Mouse (Mus musculus): ENCODE results near the gene Ehmt2. TPM values are rescaled to one million over a fixed set of nuclear protein-coding genes. Genes with fewer than 3 reads are reported as not detected.
A peak's percentile ranks its signal among the peaks of the same experiment; 100 is the strongest.

Gene Ehmt2
- polyA plus RNA-seq, 1 experiment from 2014 or later, result 35.2 TPM

DNA sequence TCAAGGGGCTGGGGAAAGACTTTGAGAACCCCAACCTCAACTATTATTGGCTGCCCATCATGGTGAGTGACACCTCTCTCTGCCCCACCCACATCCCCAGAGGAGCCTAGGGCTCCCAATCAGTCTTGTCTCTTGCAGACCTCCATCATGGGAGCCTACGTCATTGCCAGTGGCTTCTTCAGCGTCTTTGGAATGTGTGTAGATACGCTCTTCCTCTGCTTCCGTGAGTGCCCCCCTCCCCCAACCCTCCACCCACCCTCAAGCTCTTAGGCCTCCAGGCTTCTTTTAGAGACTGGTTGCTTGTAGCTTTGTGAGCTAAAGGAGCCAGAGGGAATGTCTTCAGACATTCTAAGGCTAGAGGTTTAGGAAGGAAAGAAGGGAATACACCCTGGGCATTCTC lies 30.6 kb downstream of the Ehmt2 start:
- Histone ChIP-seq H3K9ac (ENCODE audit: low read length) (no peak overlapping the region), H3K27ac (replicated peaks in 1 of 2; ENCODE audit: control insufficient read depth in 1 of 2, insufficient read depth in 1 of 2, low read depth in 2 of 2, low read length in 2 of 2) (no peak overlapping the region), H3K4me3 (ENCODE audit: control insufficient read depth in 1 of 2, insufficient read depth in 1 of 2, low read depth in 1 of 2, low read length in 2 of 2) (no peak overlapping the region), H3K27me3 (ENCODE audit: control insufficient read depth, insufficient read depth, low read length) (no peaks in the 10 kb centered on the region), H3K4me2 (ENCODE audit: low read length) (no peak overlapping the region), H3K4me1 (ENCODE audit: control insufficient read depth in 2 of 2, insufficient read depth in 2 of 2, low read length in 2 of 2) (peaks cover 8 to 10% of the 10 kb centered on the region in 2 experiments; a peak in 3 of 4 replicates), H3K36me3 (ENCODE audit: control insufficient read depth, insufficient read depth, low read length) (0 out of 2 replicates have a peak, but pooled peaks cover 6% of the 10 kb centered on the region), H3K9me3 (ENCODE audit: control insufficient read depth, low read length) (no peaks in the 10 kb centered on the region)
- WGBS, result 31% methylated on average over 4 of the region's 4 CpGs
- no peak for ATAC-seq (ENCODE audit: insufficient number of reproducible peaks, insufficient read depth, low FRiP score, low read depth)

DNA sequence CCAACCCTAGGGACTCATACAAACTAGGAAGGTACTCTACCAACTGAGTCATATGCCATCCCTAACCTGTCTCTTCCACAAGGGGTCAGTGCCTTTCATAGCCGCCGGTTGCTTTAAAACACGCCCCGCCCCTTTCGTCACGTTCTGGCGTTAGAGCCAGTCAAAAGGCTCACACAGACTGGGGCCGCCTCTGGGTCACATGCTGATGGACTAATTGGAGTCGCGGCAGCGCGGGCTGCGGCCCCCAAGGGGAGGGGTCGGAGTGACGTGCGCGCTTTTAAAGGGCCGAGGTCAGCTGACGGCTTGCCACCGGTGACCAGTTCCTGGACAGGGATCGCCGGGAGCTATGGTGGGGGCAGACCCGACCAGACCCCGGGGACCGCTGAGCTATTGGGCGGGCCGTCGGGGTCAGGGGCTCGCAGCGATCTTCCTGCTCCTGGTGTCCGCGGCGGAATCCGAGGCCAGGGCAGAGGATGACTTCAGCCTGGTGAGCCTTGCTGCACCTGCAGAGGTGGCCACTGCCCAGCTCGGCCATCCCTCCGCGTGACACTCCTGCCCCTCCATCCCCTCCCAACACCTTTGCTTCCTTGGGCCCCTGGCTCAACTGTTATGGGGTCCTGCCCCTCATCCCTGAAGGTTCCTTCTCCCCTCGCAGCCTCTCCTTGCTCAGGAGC lies 32.9 kb downstream of the Ehmt2 start, which contains the start of gene Neu1:
Gene Neu1, plus strand, starts transcription at position 193 of the 674 bp plus-strand sequence.
- H3K4me2 ChIP-seq (ENCODE audit: low read length), result peak within 1 kb of the TSS; percentile 99
- H3K9ac ChIP-seq (ENCODE audit: low read length), result peak within 1 kb of the TSS; percentile 89
- under 1% methylated on average over 38 of the region's 38 CpGs for WGBS
- no peaks in the 10 kb centered on the region for H3K9me3 ChIP-seq (ENCODE audit: control insufficient read depth, low read length)
- ATAC-seq (ENCODE audit: insufficient number of reproducible peaks, insufficient read depth, low FRiP score, low read depth), result peak; percentile 97
- H3K4me3 ChIP-seq (ENCODE audit: control insufficient read depth in 1 of 2, insufficient read depth in 1 of 2, low read depth in 1 of 2, low read length in 2 of 2), result peak within 1 kb of the TSS; percentile 77 to 84
- no peaks in the 10 kb centered on the region for H3K27me3 ChIP-seq (ENCODE audit: control insufficient read depth, insufficient read depth, low read length)
- peaks cover 8 to 10% of the 10 kb centered on the region in 2 experiments; a peak in 3 of 4 replicates for H3K4me1 ChIP-seq (ENCODE audit: control insufficient read depth in 2 of 2, insufficient read depth in 2 of 2, low read length in 2 of 2)
- peaks cover 21% of the 10 kb centered on the region for H3K36me3 ChIP-seq (ENCODE audit: control insufficient read depth, insufficient read depth, low read length)
- peak within 1 kb of the TSS; percentile 40 to 53; a peak in 3 of 4 replicates for H3K27ac ChIP-seq (replicated peaks in 1 of 2; ENCODE audit: control insufficient read depth in 1 of 2, insufficient read depth in 1 of 2, low read depth in 2 of 2, low read length in 2 of 2)

DNA sequence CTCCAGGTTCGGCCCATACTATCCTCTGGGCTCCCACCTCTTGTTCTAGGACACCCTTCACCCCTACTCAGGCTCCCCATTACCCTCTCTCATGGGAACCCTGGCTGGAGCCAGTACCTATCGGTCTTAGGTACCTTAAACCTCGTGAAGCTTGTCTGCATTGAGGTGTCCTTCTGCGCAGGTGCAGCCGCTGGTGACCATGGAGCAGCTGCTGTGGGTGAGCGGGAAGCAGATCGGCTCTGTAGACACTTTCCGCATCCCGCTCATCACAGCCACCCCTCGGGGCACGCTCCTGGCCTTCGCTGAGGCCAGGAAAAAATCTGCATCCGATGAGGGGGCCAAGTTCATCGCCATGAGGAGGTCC lies 33.4 kb downstream of the Ehmt2 start:
- H3K9ac ChIP-seq (ENCODE audit: low read length), result peak overlapping the region; percentile 89
- H3K9me3 ChIP-seq (ENCODE audit: control insufficient read depth, low read length), result no peaks in the 10 kb centered on the region
- peak overlapping the region; percentile 77 to 84 for H3K4me3 ChIP-seq (ENCODE audit: control insufficient read depth in 1 of 2, insufficient read depth in 1 of 2, low read depth in 1 of 2, low read length in 2 of 2)
- H3K27ac ChIP-seq (replicated peaks in 1 of 2; ENCODE audit: control insufficient read depth in 1 of 2, insufficient read depth in 1 of 2, low read depth in 2 of 2, low read length in 2 of 2), result peak overlapping the region in 1 of 2 experiments; percentile 53; a peak in 2 of 4 replicates
- ATAC-seq (ENCODE audit: insufficient number of reproducible peaks, insufficient read depth, low FRiP score, low read depth), result no peak
- H3K36me3 ChIP-seq (ENCODE audit: control insufficient read depth, insufficient read depth, low read length), result peaks cover 21% of the 10 kb centered on the region
- no peaks in the 10 kb centered on the region for H3K27me3 ChIP-seq (ENCODE audit: control insufficient read depth, insufficient read depth, low read length)
- 9% methylated on average over 14 of the region's 14 CpGs for WGBS
- H3K4me1 ChIP-seq (ENCODE audit: control insufficient read depth in 2 of 2, insufficient read depth in 2 of 2, low read length in 2 of 2), result peaks cover 8 to 10% of the 10 kb centered on the region in 2 experiments; a peak in 3 of 4 replicates
- peak overlapping the region; percentile 99 for H3K4me2 ChIP-seq (ENCODE audit: low read length)

DNA sequence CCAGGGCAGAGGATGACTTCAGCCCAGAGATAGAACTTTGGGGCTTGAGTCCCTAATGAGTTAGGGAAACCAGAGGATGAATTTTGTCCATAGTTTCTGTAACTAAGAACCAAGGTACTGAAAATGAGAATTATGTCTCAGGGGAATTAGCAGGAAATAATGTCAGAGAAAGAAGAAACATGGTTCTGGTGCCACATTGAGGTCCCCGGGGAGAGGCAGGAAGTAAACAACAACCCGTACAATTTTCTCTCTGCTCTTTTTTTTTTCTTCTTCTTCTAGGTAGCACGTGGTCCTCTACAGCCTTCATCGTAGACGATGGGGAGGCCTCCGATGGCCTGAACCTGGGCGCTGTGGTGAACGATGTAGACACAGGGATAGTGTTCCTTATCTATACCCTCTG lies 34.0 kb downstream of the Ehmt2 start:
- Histone ChIP-seq H3K9ac (ENCODE audit: low read length) (peak overlapping the region; percentile 89), H3K36me3 (ENCODE audit: control insufficient read depth, insufficient read depth, low read length) (peaks cover 21% of the 10 kb centered on the region), H3K4me1 (ENCODE audit: control insufficient read depth in 2 of 2, insufficient read depth in 2 of 2, low read length in 2 of 2) (peaks cover 8 to 10% of the 10 kb centered on the region in 2 experiments; a peak in 3 of 4 replicates), H3K27ac (replicated peaks in 1 of 2; ENCODE audit: control insufficient read depth in 1 of 2, insufficient read depth in 1 of 2, low read depth in 2 of 2, low read length in 2 of 2) (no peak overlapping the region), H3K4me3 (ENCODE audit: control insufficient read depth in 1 of 2, insufficient read depth in 1 of 2, low read depth in 1 of 2, low read length in 2 of 2) (peak overlapping the region; percentile 77 to 84; a peak in 2 of 4 replicates), H3K9me3 (ENCODE audit: control insufficient read depth, low read length) (no peaks in the 10 kb centered on the region), H3K27me3 (ENCODE audit: control insufficient read depth, insufficient read depth, low read length) (no peaks in the 10 kb centered on the region), H3K4me2 (ENCODE audit: low read length) (peak overlapping the region; percentile 99)
- WGBS, result 78% methylated on average over 8 of the region's 8 CpGs
- ATAC-seq (ENCODE audit: insufficient number of reproducible peaks, insufficient read depth, low FRiP score, low read depth), result no peak

DNA sequence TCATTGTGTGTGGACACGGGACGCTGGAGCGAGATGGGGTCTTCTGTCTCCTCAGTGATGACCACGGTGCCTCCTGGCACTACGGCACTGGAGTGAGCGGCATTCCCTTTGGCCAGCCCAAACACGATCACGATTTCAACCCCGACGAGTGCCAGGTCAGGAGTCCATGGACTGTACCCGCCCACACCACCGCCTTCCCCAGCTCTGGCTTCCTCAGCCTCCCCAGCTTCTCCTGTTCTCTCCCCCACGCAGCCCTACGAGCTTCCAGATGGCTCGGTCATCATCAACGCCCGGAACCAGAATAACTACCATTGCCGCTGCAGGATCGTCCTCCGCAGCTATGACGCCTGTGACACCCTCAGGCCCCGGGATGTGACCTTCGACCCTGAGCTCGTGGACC lies 35.8 kb downstream of the Ehmt2 start:
- H3K4me2 ChIP-seq (ENCODE audit: low read length), result no peak overlapping the region
- 70% methylated on average over 24 of the region's 24 CpGs for WGBS
- ATAC-seq (ENCODE audit: insufficient number of reproducible peaks, insufficient read depth, low FRiP score, low read depth), result no peak
- H3K27ac ChIP-seq (replicated peaks in 1 of 2; ENCODE audit: control insufficient read depth in 1 of 2, insufficient read depth in 1 of 2, low read depth in 2 of 2, low read length in 2 of 2), result no peak overlapping the region; a peak in 1 of 4 replicates
- H3K36me3 ChIP-seq (ENCODE audit: control insufficient read depth, insufficient read depth, low read length), result peaks cover 21% of the 10 kb centered on the region
- H3K9ac ChIP-seq (ENCODE audit: low read length), result no peak overlapping the region
- no peaks in the 10 kb centered on the region for H3K27me3 ChIP-seq (ENCODE audit: control insufficient read depth, insufficient read depth, low read length)
- no peak overlapping the region for H3K4me3 ChIP-seq (ENCODE audit: control insufficient read depth in 1 of 2, insufficient read depth in 1 of 2, low read depth in 1 of 2, low read length in 2 of 2)
- H3K9me3 ChIP-seq (ENCODE audit: control insufficient read depth, low read length), result no peaks in the 10 kb centered on the region
- H3K4me1 ChIP-seq (ENCODE audit: control insufficient read depth in 2 of 2, insufficient read depth in 2 of 2, low read length in 2 of 2), result peaks cover 7 to 10% of the 10 kb centered on the region in 2 experiments; a peak in 3 of 4 replicates

DNA sequence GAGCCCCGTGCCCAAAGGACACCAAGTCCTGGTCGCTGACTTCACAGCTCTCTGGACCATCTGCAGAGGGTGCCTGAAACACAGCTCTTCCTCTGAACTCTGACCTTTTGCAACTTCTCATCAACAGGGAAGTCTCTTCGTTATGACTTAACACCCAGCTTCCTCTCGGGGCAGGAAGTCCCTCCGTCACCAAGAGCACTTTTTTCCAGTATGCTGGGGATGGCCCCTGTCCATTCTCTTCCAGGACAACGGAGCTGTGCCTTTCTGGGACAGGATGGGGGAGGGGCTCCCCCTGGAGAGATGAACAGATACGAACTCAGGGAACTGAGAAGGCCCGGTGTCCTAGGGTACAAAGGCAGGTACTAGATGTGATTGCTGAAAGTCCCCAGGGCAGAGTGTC lies 36.6 kb downstream of the Ehmt2 start:
- Histone ChIP-seq H3K4me1 (ENCODE audit: control insufficient read depth in 2 of 2, insufficient read depth in 2 of 2, low read length in 2 of 2) (peaks cover 7 to 10% of the 10 kb centered on the region in 2 experiments; a peak in 3 of 4 replicates), H3K9ac (ENCODE audit: low read length) (no peak overlapping the region), H3K4me3 (ENCODE audit: control insufficient read depth in 1 of 2, insufficient read depth in 1 of 2, low read depth in 1 of 2, low read length in 2 of 2) (no peak overlapping the region), H3K4me2 (ENCODE audit: low read length) (no peak overlapping the region; the same call in 1 of the 2 replicates), H3K36me3 (ENCODE audit: control insufficient read depth, insufficient read depth, low read length) (peaks cover 21% of the 10 kb centered on the region), H3K9me3 (ENCODE audit: control insufficient read depth, low read length) (no peaks in the 10 kb centered on the region), H3K27me3 (ENCODE audit: control insufficient read depth, insufficient read depth, low read length) (no peaks in the 10 kb centered on the region), H3K27ac (replicated peaks in 1 of 2; ENCODE audit: control insufficient read depth in 1 of 2, insufficient read depth in 1 of 2, low read depth in 2 of 2, low read length in 2 of 2) (no peak overlapping the region)
- 47% methylated on average over 8 of the region's 8 CpGs for WGBS
- no peak for ATAC-seq (ENCODE audit: insufficient number of reproducible peaks, insufficient read depth, low FRiP score, low read depth)

DNA sequence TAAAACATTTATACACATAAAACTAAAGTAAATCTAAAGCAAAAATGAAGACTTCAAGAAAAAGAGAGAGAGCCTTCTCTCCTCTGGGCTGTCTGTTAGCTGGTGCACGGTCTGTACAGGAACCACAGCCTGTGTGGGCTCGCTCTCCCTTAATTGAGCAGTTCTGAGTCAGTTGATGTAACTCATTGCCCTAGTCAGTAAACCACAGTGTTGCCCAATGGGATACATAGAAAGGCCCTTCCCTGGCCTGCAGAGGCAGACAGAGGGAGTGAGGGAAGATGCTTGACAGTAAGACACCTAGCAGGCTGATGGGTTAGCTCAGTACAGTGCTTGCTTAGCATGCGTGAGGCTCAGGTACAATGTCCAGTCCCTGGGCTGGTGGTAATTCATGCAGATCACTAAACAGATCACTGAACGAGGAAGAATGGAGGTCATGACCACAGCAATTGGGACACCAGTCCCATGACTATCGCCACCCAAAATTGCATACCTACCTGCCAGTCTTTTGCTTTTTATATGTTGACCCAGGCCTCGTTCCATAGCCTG lies 39.8 kb downstream of the Ehmt2 start:
- Histone ChIP-seq H3K9me3 (ENCODE audit: control insufficient read depth, low read length) (no peaks in the 10 kb centered on the region), H3K4me2 (ENCODE audit: low read length) (no peak overlapping the region), H3K27me3 (ENCODE audit: control insufficient read depth, insufficient read depth, low read length) (no peaks in the 10 kb centered on the region), H3K9ac (ENCODE audit: low read length) (no peak overlapping the region), H3K27ac (replicated peaks in 1 of 2; ENCODE audit: control insufficient read depth in 1 of 2, insufficient read depth in 1 of 2, low read depth in 2 of 2, low read length in 2 of 2) (no peak overlapping the region), H3K36me3 (ENCODE audit: control insufficient read depth, insufficient read depth, low read length) (peaks cover 15% of the 10 kb centered on the region), H3K4me1 (ENCODE audit: control insufficient read depth in 2 of 2, insufficient read depth in 2 of 2, low read length in 2 of 2) (peaks cover 3 to 6% of the 10 kb centered on the region in 2 experiments; a peak in 2 of 4 replicates), H3K4me3 (ENCODE audit: control insufficient read depth in 1 of 2, insufficient read depth in 1 of 2, low read depth in 1 of 2, low read length in 2 of 2) (no peak overlapping the region)
- ATAC-seq (ENCODE audit: insufficient number of reproducible peaks, insufficient read depth, low FRiP score, low read depth), result no peak
- WGBS, result 81% methylated on average over 6 of the region's 6 CpGs
